Mouse (Mus musculus): Measurements from ENCODE around the gene Bves. TPM values are rescaled to one million over a fixed set of nuclear protein-coding genes. Genes with fewer than 3 reads are reported as not detected.

The Bves gene
- polyA plus RNA-seq, 1 experiment from 2014 or later, result 1.7 TPM

GRCm38 (mm10) chr10:45303315-45304036, 32.1 kb upstream of the Bves start:
- Histone ChIP-seq H3K27me3 (ENCODE audit: control insufficient read depth, insufficient read depth, low read depth, low read length) (no peaks in the 10 kb centered on the region), H3K4me2 (ENCODE audit: low read depth, low read length) (no peak overlapping the region), H3K27ac (ENCODE audit: low read length) (no peak overlapping the region), H3K4me1 (replicated peaks; ENCODE audit: control insufficient read depth, insufficient read depth, low read length) (no peaks in the 10 kb centered on the region), H3K4me3 (ENCODE audit: low read length) (no peak overlapping the region), H3K9ac (ENCODE audit: low read length) (no peak overlapping the region), H3K36me3 (ENCODE audit: control insufficient read depth, insufficient read depth, low read length) (no peaks in the 10 kb centered on the region), H3K9me3 (ENCODE audit: control insufficient read depth, low read length) (no peaks in the 10 kb centered on the region)
- ATAC-seq (ENCODE audit: low read depth), result no peak
- WGBS, result 44% methylated on average over 14 of the region's 14 CpGs

- Histone ChIP-seq H3K36me3 (ENCODE audit: control insufficient read depth, insufficient read depth, low read length) (no peaks in the 10 kb centered on the region), H3K9me3 (ENCODE audit: control insufficient read depth, low read length) (no peaks in the 10 kb centered on the region), H3K27ac (ENCODE audit: low read length) (no peak overlapping the region), H3K27me3 (ENCODE audit: control insufficient read depth, insufficient read depth, low read depth, low read length) (no peaks in the 10 kb centered on the region), H3K4me1 (replicated peaks; ENCODE audit: control insufficient read depth, insufficient read depth, low read length) (no peaks in the 10 kb centered on the region), H3K9ac (ENCODE audit: low read length) (no peak overlapping the region), H3K4me3 (ENCODE audit: low read length) (no peak overlapping the region), H3K4me2 (ENCODE audit: low read depth, low read length) (no peak overlapping the region)
- peak; percentile 54; the same call in 1 of the 2 replicates for ATAC-seq (ENCODE audit: low read depth)
- WGBS, result 40% methylated on average over 5 of the region's 5 CpGs
Measured at GRCm38 (mm10) chr10:45305173-45305572, 30.4 kb upstream of the Bves start.

- Histone ChIP-seq H3K9ac (ENCODE audit: low read length) (no peak overlapping the region), H3K27me3 (ENCODE audit: control insufficient read depth, insufficient read depth, low read depth, low read length) (no peaks in the 10 kb centered on the region), H3K4me3 (ENCODE audit: low read length) (no peak overlapping the region), H3K27ac (ENCODE audit: low read length) (no peak overlapping the region), H3K4me2 (ENCODE audit: low read depth, low read length) (no peak overlapping the region), H3K36me3 (ENCODE audit: control insufficient read depth, insufficient read depth, low read length) (no peaks in the 10 kb centered on the region), H3K9me3 (ENCODE audit: control insufficient read depth, low read length) (no peaks in the 10 kb centered on the region), H3K4me1 (replicated peaks; ENCODE audit: control insufficient read depth, insufficient read depth, low read length) (no peaks in the 10 kb centered on the region)
- ATAC-seq (ENCODE audit: low read depth), result no peak
- 71% methylated on average over 5 of the region's 5 CpGs for WGBS
Measured at GRCm38 (mm10) chr10:45311129-45311528, 24.4 kb upstream of the Bves start.

- no peak overlapping the region for H3K27ac ChIP-seq (ENCODE audit: low read length)
- H3K27me3 ChIP-seq (ENCODE audit: control insufficient read depth, insufficient read depth, low read depth, low read length), result no peaks in the 10 kb centered on the region
- no peaks in the 10 kb centered on the region for H3K36me3 ChIP-seq (ENCODE audit: control insufficient read depth, insufficient read depth, low read length)
- H3K4me3 ChIP-seq (ENCODE audit: low read length), result no peak overlapping the region
- no peak overlapping the region for H3K9ac ChIP-seq (ENCODE audit: low read length)
- ATAC-seq (ENCODE audit: low read depth), result no peak
- H3K4me2 ChIP-seq (ENCODE audit: low read depth, low read length), result no peak overlapping the region
- H3K9me3 ChIP-seq (ENCODE audit: control insufficient read depth, low read length), result no peaks in the 10 kb centered on the region
- 68% methylated on average over 7 of the region's 7 CpGs for WGBS
- no peaks in the 10 kb centered on the region for H3K4me1 ChIP-seq (replicated peaks; ENCODE audit: control insufficient read depth, insufficient read depth, low read length)
Measured at GRCm38 (mm10) chr10:45311624-45312023, 23.9 kb upstream of the Bves start.

GRCm38 (mm10) chr10:45314865-45315264, 20.7 kb upstream of the Bves start:
- no peak for ATAC-seq (ENCODE audit: low read depth)
- no peak overlapping the region for H3K4me3 ChIP-seq (ENCODE audit: low read length)
- no peaks in the 10 kb centered on the region for H3K4me1 ChIP-seq (replicated peaks; ENCODE audit: control insufficient read depth, insufficient read depth, low read length)
- H3K27me3 ChIP-seq (ENCODE audit: control insufficient read depth, insufficient read depth, low read depth, low read length), result no peaks in the 10 kb centered on the region
- H3K4me2 ChIP-seq (ENCODE audit: low read depth, low read length), result no peak overlapping the region
- H3K9ac ChIP-seq (ENCODE audit: low read length), result no peak overlapping the region
- no peak overlapping the region for H3K27ac ChIP-seq (ENCODE audit: low read length)
- H3K36me3 ChIP-seq (ENCODE audit: control insufficient read depth, insufficient read depth, low read length), result no peaks in the 10 kb centered on the region
- WGBS, result 87% methylated on average over 16 of the region's 16 CpGs
- no peaks in the 10 kb centered on the region for H3K9me3 ChIP-seq (ENCODE audit: control insufficient read depth, low read length)

GRCm38 (mm10) chr10:45318922-45319321, 16.6 kb upstream of the Bves start:
- ATAC-seq (ENCODE audit: low read depth), result no peak
- no peaks in the 10 kb centered on the region for H3K27me3 ChIP-seq (ENCODE audit: control insufficient read depth, insufficient read depth, low read depth, low read length)
- no peaks in the 10 kb centered on the region for H3K9me3 ChIP-seq (ENCODE audit: control insufficient read depth, low read length)
- no peak overlapping the region for H3K9ac ChIP-seq (ENCODE audit: low read length)
- no peak overlapping the region for H3K27ac ChIP-seq (ENCODE audit: low read length)
- H3K36me3 ChIP-seq (ENCODE audit: control insufficient read depth, insufficient read depth, low read length), result no peaks in the 10 kb centered on the region
- H3K4me3 ChIP-seq (ENCODE audit: low read length), result no peak overlapping the region
- 79% methylated on average over 5 of the region's 5 CpGs for WGBS
- H3K4me1 ChIP-seq (replicated peaks; ENCODE audit: control insufficient read depth, insufficient read depth, low read length), result no peaks in the 10 kb centered on the region
- H3K4me2 ChIP-seq (ENCODE audit: low read depth, low read length), result no peak overlapping the region

GRCm38 (mm10) chr10:45320296-45320695, 15.3 kb upstream of the Bves start:
- Histone ChIP-seq H3K9me3 (ENCODE audit: control insufficient read depth, low read length) (no peaks in the 10 kb centered on the region), H3K4me3 (ENCODE audit: low read length) (no peak overlapping the region), H3K4me2 (ENCODE audit: low read depth, low read length) (no peak overlapping the region), H3K36me3 (ENCODE audit: control insufficient read depth, insufficient read depth, low read length) (no peaks in the 10 kb centered on the region), H3K9ac (ENCODE audit: low read length) (no peak overlapping the region), H3K27me3 (ENCODE audit: control insufficient read depth, insufficient read depth, low read depth, low read length) (no peaks in the 10 kb centered on the region), H3K4me1 (replicated peaks; ENCODE audit: control insufficient read depth, insufficient read depth, low read length) (no peaks in the 10 kb centered on the region), H3K27ac (ENCODE audit: low read length) (no peak overlapping the region)
- no peak for ATAC-seq (ENCODE audit: low read depth)
- 85% methylated on average over 3 of the region's 3 CpGs for WGBS

- no peak overlapping the region for H3K9ac ChIP-seq (ENCODE audit: low read length)
- no peak overlapping the region for H3K4me2 ChIP-seq (ENCODE audit: low read depth, low read length)
- no peaks in the 10 kb centered on the region for H3K36me3 ChIP-seq (ENCODE audit: control insufficient read depth, insufficient read depth, low read length)
- WGBS, result 71% methylated on average over 1 of the region's 1 CpGs
- no peaks in the 10 kb centered on the region for H3K27me3 ChIP-seq (ENCODE audit: control insufficient read depth, insufficient read depth, low read depth, low read length)
- H3K4me3 ChIP-seq (ENCODE audit: low read length), result no peak overlapping the region
- no peaks in the 10 kb centered on the region for H3K4me1 ChIP-seq (replicated peaks; ENCODE audit: control insufficient read depth, insufficient read depth, low read length)
- no peak for ATAC-seq (ENCODE audit: low read depth)
- no peak overlapping the region for H3K27ac ChIP-seq (ENCODE audit: low read length)
- no peaks in the 10 kb centered on the region for H3K9me3 ChIP-seq (ENCODE audit: control insufficient read depth, low read length)
Measured at GRCm38 (mm10) chr10:45324159-45324558, 11.4 kb upstream of the Bves start.

GRCm38 (mm10) chr10:45328196-45329000, 7.2 kb upstream of the Bves start:
- Histone ChIP-seq H3K4me3 (ENCODE audit: low read length) (no peak overlapping the region), H3K27me3 (ENCODE audit: control insufficient read depth, insufficient read depth, low read depth, low read length) (no peaks in the 10 kb centered on the region), H3K36me3 (ENCODE audit: control insufficient read depth, insufficient read depth, low read length) (no peaks in the 10 kb centered on the region), H3K4me2 (ENCODE audit: low read depth, low read length) (no peak overlapping the region), H3K27ac (ENCODE audit: low read length) (no peak overlapping the region), H3K4me1 (replicated peaks; ENCODE audit: control insufficient read depth, insufficient read depth, low read length) (no peaks in the 10 kb centered on the region), H3K9me3 (ENCODE audit: control insufficient read depth, low read length) (no peaks in the 10 kb centered on the region), H3K9ac (ENCODE audit: low read length) (no peak overlapping the region)
- ATAC-seq (ENCODE audit: low read depth), result no peak
- WGBS, result 67% methylated on average over 7 of the region's 7 CpGs
